Mouse (Mus musculus) brain, embryonic 14.5 days (tissue): Measurements from ENCODE around the gene Olfr978. TPM values are rescaled to one million over a fixed set of nuclear protein-coding genes. Genes with fewer than 3 reads are reported as not detected.
"Not testable (repeated sequence)": the region's sequence is repeated elsewhere in the genome, so short reads cannot be mapped to it uniquely, and the experiment has no call there.

Experiments used
- DNase-seq: peaks from one replicate; pipeline ENCODE4 v3.0.0-alpha.2; 2011; ENCODE audit warnings: low read depth
- CTCF ChIP-seq: fragments of 200-500 bp; IDR thresholded peaks from 2 replicates; pipeline ENCODE4 v1.5.1; 2012; ENCODE audit warnings: inconsistent platforms, mild to moderate bottlenecking, moderate library complexity, borderline replicate concordance; ENCODE audit not compliant: insufficient read depth, insufficient read length; ENCODE audit errors: extremely low read depth
- POLR2A ChIP-seq: fragments of 200-500 bp; IDR thresholded peaks from 2 replicates; pipeline ENCODE4 v1.6.1; 2012; ENCODE audit warnings: mild to moderate bottlenecking, inconsistent platforms, borderline replicate concordance; ENCODE audit not compliant: poor library complexity, insufficient read depth, insufficient read length, severe bottlenecking; ENCODE audit errors: extremely low read depth
- polyA plus RNA-seq: library from polyadenylated mRNA; depleted of rRNA; stranded (reverse); fragments of >200 nt; gene quantifications from 2 replicates; pipeline ENCODE4 v1.2.3, GENCODE M21; 2012; rRNA removed

Olfr978 gene
- polyA plus RNA-seq, result not detected in 2 replicates

DNA sequence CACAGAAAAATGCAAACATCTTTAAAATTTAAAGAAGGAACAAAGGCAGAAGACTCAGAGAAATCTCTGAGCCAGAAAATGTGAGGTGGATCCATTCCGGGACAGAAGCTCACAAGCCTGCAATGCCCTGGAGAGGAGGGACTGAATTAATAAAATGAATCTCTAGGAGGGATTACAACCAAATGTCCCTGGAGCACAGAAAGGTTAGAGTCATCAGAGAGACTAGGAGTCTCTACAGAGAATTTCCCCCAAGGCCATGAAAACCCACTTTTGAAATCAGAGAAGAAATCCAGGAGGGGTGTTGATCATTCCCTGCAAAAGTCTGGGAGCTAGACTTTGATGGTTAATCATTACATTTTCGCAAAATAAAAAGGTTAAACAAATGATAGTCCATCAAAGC, at the start of gene Olfr978:
Gene Olfr978, plus strand, starts transcription at position 301 of the 400 bp plus-strand sequence.
- no peak for DNase-seq
- no peak for TF ChIP-seq CTCF
- no peak for TF ChIP-seq POLR2A

DNA sequence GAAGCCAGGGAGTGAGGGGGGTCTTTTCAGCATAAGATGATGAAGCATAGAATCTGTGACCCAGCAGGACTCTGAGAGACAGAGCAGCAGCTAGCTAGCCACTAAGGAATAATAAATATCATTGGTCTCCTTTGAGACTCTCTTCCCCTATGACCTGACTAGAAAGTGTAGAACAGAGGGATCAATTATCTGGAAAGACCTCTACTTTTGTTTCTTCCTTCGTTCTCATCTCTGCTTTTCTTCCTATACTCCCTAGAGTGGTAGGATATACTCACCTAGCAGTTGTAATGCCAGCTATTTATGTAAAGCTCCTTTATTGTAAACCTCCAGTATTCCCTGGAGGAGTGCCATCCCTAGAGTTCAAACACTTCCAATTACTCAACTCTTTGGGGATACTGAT, 40.0 kb upstream of the Olfr978 start, which contains the start of gene Olfr975:
Gene Olfr975, minus strand, starts transcription at position 101 of the 400 bp plus-strand sequence.
- TF ChIP-seq POLR2A (no peak), CTCF (no peak)
- no peak for DNase-seq

DNA sequence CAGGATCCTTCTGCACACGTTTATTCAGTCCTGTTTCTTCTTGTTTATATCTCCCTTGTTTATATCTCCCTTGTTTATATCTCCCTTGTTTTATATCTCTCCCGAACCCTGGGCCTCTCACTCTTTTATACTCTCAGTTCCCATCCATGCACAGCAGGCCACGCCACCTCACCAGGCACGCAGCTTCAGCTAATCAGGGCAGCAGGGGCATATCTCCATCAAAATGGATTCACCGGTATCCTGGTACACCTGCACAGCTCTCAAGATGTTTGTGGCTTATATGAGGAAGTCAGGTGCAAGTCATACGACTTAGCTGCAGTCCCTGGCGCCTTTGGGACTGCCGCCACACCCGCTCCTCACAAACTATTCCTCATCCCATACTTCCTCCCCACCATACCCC, 30.9 kb upstream of the Olfr978 start, which contains the start of gene Olfr976:
Gene Olfr976, minus strand, starts transcription at position 101 of the 400 bp plus-strand sequence.
- DNase-seq, result not testable (repeated sequence)

DNA sequence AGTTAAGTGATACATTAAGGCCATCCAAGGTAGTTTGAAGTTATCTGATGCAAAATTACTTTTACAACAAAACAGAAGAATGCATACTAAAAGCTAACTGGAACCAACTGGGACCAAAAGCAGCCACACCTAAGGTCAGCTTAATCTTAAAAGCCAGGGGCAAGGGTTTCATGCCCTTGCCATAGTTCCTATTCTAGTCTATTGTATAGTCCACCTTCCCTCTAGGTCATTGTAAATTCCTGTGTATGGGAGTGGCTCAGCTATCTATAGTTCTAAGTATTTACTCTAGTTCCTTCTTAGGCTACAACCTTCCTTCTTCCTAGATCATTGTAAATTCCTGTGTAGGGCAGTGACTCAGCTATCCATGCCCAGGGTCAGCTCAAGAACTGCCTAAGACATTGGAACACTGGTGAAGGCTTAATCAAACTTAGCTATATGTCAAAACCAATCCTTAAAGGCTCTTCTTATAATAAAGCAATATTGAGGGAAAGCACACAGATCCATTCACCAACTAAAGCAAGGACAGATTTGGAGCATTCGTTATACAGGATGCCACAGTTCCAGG, 15.2 kb upstream of the Olfr978 start:
- not testable (repeated sequence) for DNase-seq

DNA sequence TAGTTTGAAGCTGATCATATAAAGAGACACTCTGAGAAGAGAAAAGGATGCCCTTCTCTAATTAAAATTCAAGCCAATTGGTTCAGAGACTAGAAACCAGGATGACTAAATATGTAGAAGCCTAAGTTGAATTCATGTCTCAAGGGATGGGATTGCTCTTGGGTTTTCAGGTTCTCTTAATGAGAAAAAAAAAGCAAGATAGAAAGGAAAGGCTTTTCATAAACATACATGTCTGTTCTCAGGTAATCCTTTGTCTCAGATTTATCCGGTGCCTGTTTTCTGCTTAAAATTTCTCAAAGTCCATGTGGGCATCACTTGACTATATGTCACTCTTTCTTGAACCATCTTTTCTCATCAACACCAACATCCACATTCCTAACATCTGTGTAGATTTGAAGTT, 11.5 kb downstream of the Olfr978 start, which contains the start of gene Olfr979:
Gene Olfr979, minus strand, starts transcription at position 101 of the 400 bp plus-strand sequence.
- DNase-seq, result no peak
- TF ChIP-seq CTCF (no peak), POLR2A (no peak)

DNA sequence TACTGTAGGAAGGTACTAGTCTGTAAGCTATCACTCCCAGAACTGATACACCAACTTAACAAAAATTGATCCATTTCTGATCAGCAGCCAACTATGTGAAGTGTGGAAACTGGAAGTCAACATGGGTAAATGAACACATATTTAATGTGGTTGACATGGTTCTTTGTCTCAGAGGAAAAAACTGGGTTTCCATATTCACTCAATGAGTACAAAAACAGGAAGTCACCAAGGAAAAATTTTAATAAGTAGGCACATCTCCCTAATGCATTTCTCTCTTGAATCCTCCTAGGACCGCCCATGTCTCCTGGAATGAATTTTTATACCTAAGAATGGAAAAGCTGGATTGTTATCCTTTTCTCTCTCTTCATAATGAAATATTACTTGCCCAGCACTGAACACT, 17.6 kb downstream of the Olfr978 start, which contains the start of gene Olfr980:
Gene Olfr980, minus strand, starts transcription at position 101 of the 400 bp plus-strand sequence.
- TF ChIP-seq CTCF (no peak), POLR2A (no peak)
- DNase-seq, result no peak

DNA sequence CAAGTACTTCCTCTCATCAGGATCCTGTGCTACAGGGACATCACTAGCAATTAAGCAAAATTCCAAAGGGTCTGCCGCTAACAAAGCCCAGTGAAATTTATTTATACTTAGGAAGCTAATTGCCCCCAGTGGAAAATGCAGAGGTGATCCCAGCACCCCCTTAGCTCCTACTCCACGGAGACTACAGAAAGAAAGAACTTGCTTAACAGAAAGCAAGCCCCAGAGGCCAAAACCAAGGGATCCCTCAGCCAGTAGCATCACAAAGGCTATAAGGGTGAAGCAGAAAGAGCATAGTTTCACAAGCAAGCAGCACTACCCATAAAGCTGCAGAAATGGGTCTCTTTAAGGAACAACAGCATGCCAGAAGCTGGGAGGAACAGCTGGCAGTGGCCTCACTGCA, 29.3 kb downstream of the Olfr978 start, which contains the start of gene Olfr981:
Gene Olfr981, plus strand, starts transcription at position 301 of the 400 bp plus-strand sequence.
- TF ChIP-seq CTCF (no peak), POLR2A (no peak)
- DNase-seq, result no peak

Other genes starting within 250 kb of the Olfr978 start
- gene Olfr967, start 245.9 kb upstream of the Olfr978 start, polyA plus RNA-seq, result not detected in 2 replicates
- not detected in 2 replicates for gene Olfr968, start 208.9 kb upstream of the Olfr978 start, polyA plus RNA-seq
- gene Olfr969, start 201.2 kb upstream of the Olfr978 start, polyA plus RNA-seq, result not detected in 2 replicates
- gene Olfr970, start 183.3 kb upstream of the Olfr978 start, polyA plus RNA-seq, result not detected in 2 replicates
- gene Olfr971, start 155.2 kb upstream of the Olfr978 start, polyA plus RNA-seq, result not detected in 2 replicates
- gene Olfr972, start 125.7 kb upstream of the Olfr978 start, polyA plus RNA-seq, result not detected in 2 replicates
- not detected in 2 replicates for gene Olfr229, start 84.8 kb upstream of the Olfr978 start, polyA plus RNA-seq
- gene Olfr974, start 54.6 kb upstream of the Olfr978 start, polyA plus RNA-seq, result not detected in 2 replicates
- gene Olfr975, start 40.1 kb upstream of the Olfr978 start, polyA plus RNA-seq, result 0.04 and 0.07 TPM in 2 replicates
- not detected in 2 replicates for gene Olfr976, start 31.0 kb upstream of the Olfr978 start, polyA plus RNA-seq
- not detected in 2 replicates for gene Olfr979, start 11.4 kb downstream of the Olfr978 start, polyA plus RNA-seq
- not detected in 2 replicates for gene Olfr980, start 17.5 kb downstream of the Olfr978 start, polyA plus RNA-seq
- gene Olfr981, start 29.4 kb downstream of the Olfr978 start, polyA plus RNA-seq, result not detected in 2 replicates
- not detected in 2 replicates for gene Olfr982, start 81.7 kb downstream of the Olfr978 start, polyA plus RNA-seq
- gene Olfr983, start 101.5 kb downstream of the Olfr978 start, polyA plus RNA-seq, result not detected in 2 replicates
- gene Olfr984, start 122.1 kb downstream of the Olfr978 start, polyA plus RNA-seq, result not detected in 2 replicates
- gene Olfr985, start 138.1 kb downstream of the Olfr978 start, polyA plus RNA-seq, result 0.07 TPM in 1 of 2 replicates, not detected in the other
- gene Tmem225, start 156.0 kb downstream of the Olfr978 start, polyA plus RNA-seq, result not detected in 2 replicates
- not detected in 2 replicates for gene Olfr986, start 188.8 kb downstream of the Olfr978 start, polyA plus RNA-seq
- 6.7 and 9.4 TPM in 2 replicates for gene Zfp202, start 200.2 kb downstream of the Olfr978 start, polyA plus RNA-seq